Mouse (Mus musculus): Measurements from ENCODE around the gene Mvd. TPM values are rescaled to one million over a fixed set of nuclear protein-coding genes. Genes with fewer than 3 reads are reported as not detected.

Mvd gene
- total and polyA plus RNA-seq, 3 experiments = 20.6 to 25.5 TPM; not detected in 1

- no peak overlapping the region for H3K9ac ChIP-seq (ENCODE audit: control insufficient read depth, low read depth, low read length, poor library complexity, severe bottlenecking)
- TF ChIP-seq MXI1 (IDR thresholded peaks at IDR 0.05; ENCODE audit: low read depth, low read length) (no peak), MAZ (IDR thresholded peaks at IDR 0.05; ENCODE audit: low read depth, low read length) (no peak), HCFC1 (IDR thresholded peaks at IDR 0.05; ENCODE audit: low read depth, low read length) (no peak), UBTF (IDR thresholded peaks at IDR 0.05; ENCODE audit: borderline replicate concordance, insufficient read depth, low read depth, low read length) (no peak), RCOR1 (IDR thresholded peaks at IDR 0.05; ENCODE audit: low read depth, low read length) (no peak), MEF2A (IDR thresholded peaks at IDR 0.05; ENCODE audit: extremely low read depth, insufficient replicate concordance, low read depth, low read length, poor library complexity, severe bottlenecking) (no peak), TAL1 (IDR thresholded peaks at IDR 0.05; ENCODE audit: low read length) (no peak), USF1 (IDR thresholded peaks at IDR 0.05; ENCODE audit: low read depth, low read length) (no peak), BHLHE40 (IDR thresholded peaks at IDR 0.05; ENCODE audit: borderline replicate concordance, low read depth, low read length) (no peak)
- peaks cover 10 to 35% of the 10 kb centered on the region in 2 experiments for H3K4me1 ChIP-seq (ENCODE audit: control insufficient read depth in 1 of 2, insufficient read depth in 2 of 2, low read length in 2 of 2)
- no peak overlapping the region for H3K4me3 ChIP-seq (ENCODE audit: control insufficient read depth in 1 of 2, insufficient read depth in 1 of 2, low read depth in 2 of 2, low read length in 2 of 2)
- H3K27ac ChIP-seq (ENCODE audit: control insufficient read depth, low read depth, low read length) = no peak overlapping the region
- H3K9me3 ChIP-seq (replicated peaks; ENCODE audit: insufficient read depth, low read length) = no peaks in the 10 kb centered on the region
- no peak for DNase-seq (ENCODE audit: low read depth, low spot score)
- H3K36me3 ChIP-seq (ENCODE audit: control insufficient read depth in 1 of 2, insufficient read depth in 2 of 2, low read length in 2 of 2) = peaks cover 0 to 6% of the 10 kb centered on the region in 2 experiments; a peak in 2 of 4 replicates
- no peaks in the 10 kb centered on the region; a peak in 1 of 4 replicates for H3K27me3 ChIP-seq (ENCODE audit: control insufficient read depth in 1 of 2, insufficient read depth in 2 of 2, low read length in 2 of 2)
- no peaks in the 10 kb centered on the region for H3K79me2 ChIP-seq (ENCODE audit: control insufficient read depth, insufficient read depth, low read length, poor library complexity)
Observed at GRCm38 (mm10) chr8:122457171-122457570, 13.9 kb upstream of the Mvd start.

GRCm38 (mm10) chr8:122454409-122454808, 11.2 kb upstream of the Mvd start:
- Histone ChIP-seq H3K9me3 (replicated peaks; ENCODE audit: insufficient read depth, low read length) (no peaks in the 10 kb centered on the region), H3K27ac (ENCODE audit: control insufficient read depth, low read depth, low read length) (no peak overlapping the region), H3K4me1 (ENCODE audit: control insufficient read depth in 1 of 2, insufficient read depth in 2 of 2, low read length in 2 of 2) (peaks cover 9 to 18% of the 10 kb centered on the region in 2 experiments), H3K36me3 (ENCODE audit: control insufficient read depth in 1 of 2, insufficient read depth in 2 of 2, low read length in 2 of 2) (peaks cover 0 to 4% of the 10 kb centered on the region in 2 experiments; a peak in 2 of 4 replicates), H3K27me3 (ENCODE audit: control insufficient read depth in 1 of 2, insufficient read depth in 2 of 2, low read length in 2 of 2) (no peaks in the 10 kb centered on the region; a peak in 1 of 4 replicates), H3K9ac (ENCODE audit: control insufficient read depth, low read depth, low read length, poor library complexity, severe bottlenecking) (no peak overlapping the region), H3K79me2 (ENCODE audit: control insufficient read depth, insufficient read depth, low read length, poor library complexity) (no peaks in the 10 kb centered on the region), H3K4me3 (ENCODE audit: control insufficient read depth in 1 of 2, insufficient read depth in 1 of 2, low read depth in 2 of 2, low read length in 2 of 2) (no peak overlapping the region)
- DNase-seq (ENCODE audit: low read depth, low spot score) = peak; percentile 71
- TF ChIP-seq MAX (IDR thresholded peaks at IDR 0.05; ENCODE audit: low read length) (no peak), MYB (IDR thresholded peaks at IDR 0.05; ENCODE audit: low read depth, low read length) (peak; percentile 84), GATA1 (IDR thresholded peaks at IDR 0.05; ENCODE audit: low read depth, low read length) (0 out of 2 replicates have a peak, but pooled peaks have one; percentile 10), TBP (IDR thresholded peaks at IDR 0.05; ENCODE audit: low read depth, low read length) (no peak), EP300 (IDR thresholded peaks at IDR 0.05; ENCODE audit: low read depth in 1 of 2, low read length in 2 of 2) (peak; percentile 46 to 50; a peak in 3 of 4 replicates), ZKSCAN1 (IDR thresholded peaks at IDR 0.05; ENCODE audit: low read depth, low read length) (no peak), ZNF384 (IDR thresholded peaks at IDR 0.05; ENCODE audit: low read depth, low read length) (no peak), MYC (IDR thresholded peaks at IDR 0.05; ENCODE audit: low read depth, low read length) (no peak)

All from MEL (cell line).